In the genomic region with DNA sequence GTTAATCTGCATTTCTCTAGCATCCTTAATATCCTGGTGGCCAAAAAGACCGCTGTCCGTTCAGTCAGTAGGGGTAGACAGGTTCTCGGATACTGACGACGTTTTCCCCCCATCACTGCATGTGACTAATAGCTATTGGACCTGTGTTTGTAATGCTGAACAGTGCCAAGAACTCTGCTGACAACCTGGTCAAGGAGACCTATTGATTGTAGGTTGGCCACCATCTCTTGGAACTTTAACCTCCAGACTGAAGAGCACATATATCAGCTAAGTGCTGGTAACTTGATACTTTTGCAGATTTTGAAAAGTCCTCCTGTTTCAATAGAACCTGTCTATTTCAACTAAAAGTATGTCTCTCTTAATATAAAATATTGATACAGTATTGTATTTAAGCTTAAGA, we compare ENCODE assay signal across 17 mouse cellular contexts.
"Had no signal": no experiment of that assay in that cellular context is flagged by ENCODE, and none has a peak within 500 bp of the region (broad histone marks: within the 10 kb centered on the region; RNA-seq: fewer than 3 reads in every experiment).

No protein-coding gene starts in this region.

- H3K9me3 ChIP-seq: midbrain, embryonic 10.5 days; midbrain, embryonic 12.5 days; neural tube, embryonic 13.5 days; neural tube, embryonic 15.5 days had no signal

- DNase-seq: lung, adult 18-20 months; lung, embryonic 14.5 days; lung, postnatal 4 days; midbrain, embryonic 14.5 days; retina, postnatal 1 day; right cerebral cortex, postnatal 25 days; right cerebral cortex, postnatal 4 days; spleen, adult 18-20 months; thymus, adult 18-20 months; thymus, postnatal 14 days; thymus, postnatal 36 days had no signal

- H3K4me1 ChIP-seq: midbrain, embryonic 10.5 days had no signal

- H3K27ac ChIP-seq: midbrain, embryonic 10.5 days; midbrain, embryonic 12.5 days; neural tube, embryonic 13.5 days; neural tube, embryonic 15.5 days had no signal

- H3K4me3 ChIP-seq: midbrain, embryonic 10.5 days; midbrain, embryonic 12.5 days; myocyte; neural tube, embryonic 13.5 days; neural tube, embryonic 15.5 days had no signal

- H3K27me3 ChIP-seq: midbrain, embryonic 12.5 days; neural tube, embryonic 13.5 days; neural tube, embryonic 15.5 days had no signal

- ATAC-seq: midbrain, embryonic 16.5 days had no signal

- H3K9ac ChIP-seq: lung, embryonic 14.5 days; midbrain, embryonic 12.5 days; neural tube, embryonic 13.5 days; neural tube, embryonic 15.5 days had no signal

- H3K4me2 ChIP-seq: lung, embryonic 14.5 days; midbrain, embryonic 12.5 days; neural tube, embryonic 13.5 days; neural tube, embryonic 15.5 days had no signal
